Mouse (Mus musculus): ENCODE data around the gene Col9a3. TPM values are rescaled to one million over a fixed set of nuclear protein-coding genes. Genes with fewer than 3 reads are reported as not detected.

Col9a3 gene
- polyA plus RNA-seq, 1 experiment from 2014 or later = 45.8 TPM

GRCm38 (mm10) chr2:180646841-180647240, 49.3 kb downstream of the Col9a3 start:
- H3K36me3 ChIP-seq (ENCODE audit: control insufficient read depth, insufficient read depth, low read length) = no peaks in the 10 kb centered on the region
- DNase-seq (ENCODE audit: low spot score) = no peak
- no peak overlapping the region for H3K4me3 ChIP-seq (ENCODE audit: low read depth, low read length)
- peaks cover 14% of the 10 kb centered on the region for H3K27me3 ChIP-seq (ENCODE audit: control insufficient read depth, insufficient read depth, low read length)
- H3K27ac ChIP-seq (replicated peaks; ENCODE audit: low read depth, low read length) = no peak overlapping the region
- H3K9me3 ChIP-seq (ENCODE audit: control insufficient read depth, low read length) = peaks cover 12% of the 10 kb centered on the region
- no peak overlapping the region for H3K9ac ChIP-seq (ENCODE audit: low read length)
- no peaks in the 10 kb centered on the region for H3K4me1 ChIP-seq (ENCODE audit: control insufficient read depth, insufficient read depth, low read length)
- H3K4me2 ChIP-seq (ENCODE audit: low read depth, severe bottlenecking) = no peak overlapping the region
- no peak for ATAC-seq (ENCODE audit: insufficient number of reproducible peaks, low FRiP score, low TSS enrichment, low read depth)

DNA sequence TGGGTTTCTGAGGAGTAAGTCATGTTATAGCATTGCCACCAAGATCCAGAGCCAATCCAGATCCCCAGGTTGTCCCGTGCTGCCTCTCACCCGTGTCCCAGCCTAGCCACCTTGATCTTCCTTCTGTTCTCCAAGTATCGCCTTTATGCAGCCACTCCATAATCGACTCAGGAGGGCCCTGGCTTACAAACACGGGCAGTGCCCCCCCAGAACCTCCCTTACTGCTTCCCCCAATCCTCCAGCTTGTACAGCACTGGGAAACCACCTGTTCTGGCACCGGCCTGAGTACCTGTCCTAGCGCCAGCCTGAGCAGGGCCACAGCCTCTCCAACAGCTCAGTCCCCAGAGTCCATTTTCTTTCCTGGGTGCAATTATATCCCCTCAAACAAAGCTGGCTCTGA, 57.1 kb downstream of the Col9a3 start:
- H3K27me3 ChIP-seq (ENCODE audit: control insufficient read depth, insufficient read depth, low read length) = no peaks in the 10 kb centered on the region
- H3K27ac ChIP-seq (replicated peaks; ENCODE audit: low read depth, low read length) = no peak overlapping the region
- H3K9me3 ChIP-seq (ENCODE audit: control insufficient read depth, low read length) = no peaks in the 10 kb centered on the region
- no peak overlapping the region for H3K4me3 ChIP-seq (ENCODE audit: low read depth, low read length)
- H3K36me3 ChIP-seq (ENCODE audit: control insufficient read depth, insufficient read depth, low read length) = no peaks in the 10 kb centered on the region
- WGBS = 79% methylated on average over 7 of the region's 7 CpGs
- ATAC-seq (ENCODE audit: insufficient number of reproducible peaks, low FRiP score, low TSS enrichment, low read depth) (no peak), DNase-seq (ENCODE audit: low spot score) (no peak)
- H3K9ac ChIP-seq (ENCODE audit: low read length) = no peak overlapping the region
- H3K4me2 ChIP-seq (ENCODE audit: low read depth, severe bottlenecking) = no peak overlapping the region
- no peaks in the 10 kb centered on the region for H3K4me1 ChIP-seq (ENCODE audit: control insufficient read depth, insufficient read depth, low read length)

GRCm38 (mm10) chr2:180655150-180655549, 57.6 kb downstream of the Col9a3 start:
- Histone ChIP-seq H3K4me3 (ENCODE audit: low read depth, low read length) (no peak overlapping the region), H3K27me3 (ENCODE audit: control insufficient read depth, insufficient read depth, low read length) (no peaks in the 10 kb centered on the region), H3K27ac (replicated peaks; ENCODE audit: low read depth, low read length) (no peak overlapping the region), H3K9ac (ENCODE audit: low read length) (no peak overlapping the region), H3K36me3 (ENCODE audit: control insufficient read depth, insufficient read depth, low read length) (no peaks in the 10 kb centered on the region), H3K9me3 (ENCODE audit: control insufficient read depth, low read length) (no peaks in the 10 kb centered on the region), H3K4me2 (ENCODE audit: low read depth, severe bottlenecking) (no peak overlapping the region), H3K4me1 (ENCODE audit: control insufficient read depth, insufficient read depth, low read length) (0 out of 2 replicates have a peak, but pooled peaks cover 2% of the 10 kb centered on the region)
- ATAC-seq (ENCODE audit: insufficient number of reproducible peaks, low FRiP score, low TSS enrichment, low read depth) = no peak
- DNase-seq (ENCODE audit: low spot score) = no peak
- WGBS = 70% methylated on average over 6 of the region's 6 CpGs

DNA sequence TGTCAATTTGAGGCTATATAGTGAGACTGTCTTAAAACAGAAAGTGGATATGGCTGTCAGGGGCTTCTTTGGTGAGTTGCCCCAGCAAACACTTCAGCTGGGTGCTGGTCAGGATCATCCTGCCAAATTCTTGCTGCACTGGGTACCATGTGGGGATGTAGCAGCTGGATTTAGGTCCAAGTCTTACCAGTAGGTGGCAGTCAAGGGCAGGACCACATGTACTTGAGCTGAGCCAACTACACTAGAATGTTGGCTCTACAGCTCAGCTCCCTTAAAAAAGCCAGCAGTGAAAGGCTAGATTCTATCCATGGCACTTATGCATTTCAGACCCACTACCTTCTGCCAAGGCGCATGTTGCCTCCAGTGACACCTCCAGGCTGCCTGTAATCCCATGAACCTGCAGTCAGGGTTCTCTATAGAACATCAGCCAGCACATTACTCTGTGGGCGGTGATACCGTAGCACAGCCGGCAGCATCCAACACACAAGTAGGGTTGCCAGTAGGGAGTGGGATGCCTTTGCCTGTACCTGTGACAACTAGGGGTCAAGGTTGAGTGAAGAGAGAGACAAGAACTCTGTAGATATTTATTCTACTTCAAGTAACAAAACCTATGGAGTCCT, 59.9 kb downstream of the Col9a3 start:
- Histone ChIP-seq H3K27me3 (ENCODE audit: control insufficient read depth, insufficient read depth, low read length) (no peaks in the 10 kb centered on the region), H3K9ac (ENCODE audit: low read length) (no peak overlapping the region), H3K9me3 (ENCODE audit: control insufficient read depth, low read length) (no peaks in the 10 kb centered on the region), H3K4me2 (ENCODE audit: low read depth, severe bottlenecking) (no peak overlapping the region), H3K36me3 (ENCODE audit: control insufficient read depth, insufficient read depth, low read length) (peaks cover 2% of the 10 kb centered on the region; the same call in 1 of the 2 replicates), H3K4me1 (ENCODE audit: control insufficient read depth, insufficient read depth, low read length) (0 out of 2 replicates have a peak, but pooled peaks cover 2% of the 10 kb centered on the region), H3K27ac (replicated peaks; ENCODE audit: low read depth, low read length) (no peak overlapping the region), H3K4me3 (ENCODE audit: low read depth, low read length) (no peak overlapping the region)
- 0 out of 2 replicates have a peak, but pooled peaks have one; percentile 45 for ATAC-seq (ENCODE audit: insufficient number of reproducible peaks, low FRiP score, low TSS enrichment, low read depth)
- WGBS = 73% methylated on average over 4 of the region's 4 CpGs
- peak; percentile 81 for DNase-seq (ENCODE audit: low spot score)

GRCm38 (mm10) chr2:180658381-180658780, 60.8 kb downstream of the Col9a3 start:
- 94% methylated on average over 5 of the region's 5 CpGs for WGBS
- DNase-seq (ENCODE audit: low spot score) (no peak), ATAC-seq (ENCODE audit: insufficient number of reproducible peaks, low FRiP score, low TSS enrichment, low read depth) (no peak)

DNA sequence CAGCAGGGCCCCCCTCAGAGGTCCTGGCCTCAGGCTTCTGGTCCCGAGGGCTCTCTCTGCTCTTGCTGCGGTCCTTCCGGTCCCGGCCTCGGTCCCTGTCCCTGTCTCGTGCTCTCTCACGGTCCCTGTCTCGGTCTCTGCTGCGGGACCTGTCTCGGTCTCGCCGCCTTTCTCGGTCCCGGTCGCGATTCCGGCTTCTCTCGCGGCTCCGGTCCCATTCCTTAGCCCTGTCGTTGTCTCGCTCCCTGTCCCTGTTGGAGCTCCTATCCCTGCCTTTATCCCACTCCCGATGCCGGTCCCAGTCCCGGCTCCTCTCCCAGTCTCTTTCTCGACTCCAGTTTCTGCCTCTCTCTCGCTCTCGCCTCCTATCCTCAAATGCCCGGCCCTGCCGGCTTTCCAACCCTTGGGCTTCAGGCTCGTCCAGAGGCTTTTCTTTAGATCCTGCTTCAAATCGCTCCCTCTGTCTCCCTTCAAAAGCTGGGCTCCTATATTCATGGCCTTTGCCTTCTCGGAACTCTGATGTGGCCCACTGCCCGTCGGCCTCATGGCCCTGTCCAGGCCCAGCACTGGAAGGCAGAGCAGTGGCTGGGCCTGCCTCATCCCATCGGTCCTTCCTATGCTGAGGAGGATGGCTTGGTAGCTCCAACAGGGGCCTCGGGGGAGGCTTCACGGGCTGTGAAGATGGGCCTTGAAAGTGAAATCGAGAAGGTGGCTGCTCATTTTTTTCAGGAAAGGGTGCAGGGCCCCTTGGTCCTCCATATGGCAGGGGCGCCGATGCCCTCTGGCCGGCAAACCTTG, 62.0 kb downstream of the Col9a3 start:
- no peak overlapping the region for H3K27ac ChIP-seq (replicated peaks; ENCODE audit: low read depth, low read length)
- no peak overlapping the region for H3K4me3 ChIP-seq (ENCODE audit: low read depth, low read length)
- DNase-seq (ENCODE audit: low spot score) = peak; percentile 40
- 32% methylated on average over 42 of the region's 42 CpGs for WGBS
- H3K4me2 ChIP-seq (ENCODE audit: low read depth, severe bottlenecking) = peak overlapping the region; percentile 40
- ATAC-seq (ENCODE audit: insufficient number of reproducible peaks, low FRiP score, low TSS enrichment, low read depth) = no peak; the same call in 1 of the 2 replicates
- no peaks in the 10 kb centered on the region for H3K9me3 ChIP-seq (ENCODE audit: control insufficient read depth, low read length)
- H3K9ac ChIP-seq (ENCODE audit: low read length) = peak overlapping the region; percentile 49
- 0 out of 2 replicates have a peak, but pooled peaks cover 2% of the 10 kb centered on the region for H3K4me1 ChIP-seq (ENCODE audit: control insufficient read depth, insufficient read depth, low read length)
- H3K36me3 ChIP-seq (ENCODE audit: control insufficient read depth, insufficient read depth, low read length) = peaks cover 2% of the 10 kb centered on the region; the same call in 1 of the 2 replicates
- H3K27me3 ChIP-seq (ENCODE audit: control insufficient read depth, insufficient read depth, low read length) = no peaks in the 10 kb centered on the region

More at GRCm38 (mm10) chr2:180658381-180658780, 60.8 kb downstream of the Col9a3 start:
- no peaks in the 10 kb centered on the region for H3K27me3 ChIP-seq (ENCODE audit: control insufficient read depth, insufficient read depth, low read length)
- peaks cover 2% of the 10 kb centered on the region; the same call in 1 of the 2 replicates for H3K36me3 ChIP-seq (ENCODE audit: control insufficient read depth, insufficient read depth, low read length)
- no peak overlapping the region for H3K4me2 ChIP-seq (ENCODE audit: low read depth, severe bottlenecking)
- H3K4me1 ChIP-seq (ENCODE audit: control insufficient read depth, insufficient read depth, low read length) = 0 out of 2 replicates have a peak, but pooled peaks cover 2% of the 10 kb centered on the region
- H3K9ac ChIP-seq (ENCODE audit: low read length) = no peak overlapping the region
- no peaks in the 10 kb centered on the region for H3K9me3 ChIP-seq (ENCODE audit: control insufficient read depth, low read length)
- no peak overlapping the region for H3K4me3 ChIP-seq (ENCODE audit: low read depth, low read length)
- H3K27ac ChIP-seq (replicated peaks; ENCODE audit: low read depth, low read length) = no peak overlapping the region

DNA sequence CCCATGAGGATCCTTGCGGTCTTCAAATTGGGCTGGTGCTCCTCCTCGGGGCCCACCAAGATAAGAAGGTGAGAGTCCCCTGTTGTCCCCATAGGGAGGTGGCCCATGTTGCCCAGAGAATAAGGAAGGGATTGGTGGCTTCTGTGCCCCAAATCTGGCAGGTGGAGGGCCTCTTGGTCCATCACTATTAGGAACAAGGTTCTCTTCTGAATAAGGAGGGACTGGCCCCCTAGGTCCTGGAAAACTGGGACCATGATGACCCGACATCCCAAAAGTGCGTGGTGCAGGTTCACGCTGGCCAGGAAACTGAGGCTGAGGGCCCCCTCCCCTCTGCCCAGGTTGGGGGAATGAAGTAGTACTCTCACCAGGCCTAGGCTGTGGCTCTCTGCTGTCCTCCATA, 62.9 kb downstream of the Col9a3 start:
- DNase-seq (ENCODE audit: low spot score) = no peak
- WGBS = 94% methylated on average over 5 of the region's 5 CpGs

DNA sequence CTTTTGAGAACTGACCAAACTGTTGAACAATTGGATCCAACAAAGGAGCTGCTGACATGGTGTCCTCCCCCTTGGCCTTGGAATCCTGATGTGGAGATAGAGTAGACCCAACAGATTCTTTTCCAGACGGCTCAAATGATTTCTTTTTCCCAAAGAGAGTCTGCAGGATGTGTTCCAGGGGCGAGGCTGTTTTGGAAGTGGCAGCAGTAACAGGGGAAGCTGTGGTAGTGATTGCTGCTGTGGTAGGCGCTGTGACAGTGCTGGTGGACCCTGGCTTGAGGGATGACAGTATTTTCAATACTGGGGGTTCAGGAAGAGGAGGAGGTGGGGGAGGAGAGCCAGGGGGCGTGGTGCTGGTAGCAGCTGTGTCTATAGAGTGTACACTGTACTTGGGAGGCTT, 64.4 kb downstream of the Col9a3 start:
- Histone ChIP-seq H3K9me3 (ENCODE audit: control insufficient read depth, low read length) (no peaks in the 10 kb centered on the region), H3K27ac (replicated peaks; ENCODE audit: low read depth, low read length) (no peak overlapping the region), H3K4me1 (ENCODE audit: control insufficient read depth, insufficient read depth, low read length) (0 out of 2 replicates have a peak, but pooled peaks cover 2% of the 10 kb centered on the region), H3K36me3 (ENCODE audit: control insufficient read depth, insufficient read depth, low read length) (peaks cover 12% of the 10 kb centered on the region; the same call in 1 of the 2 replicates), H3K9ac (ENCODE audit: low read length) (no peak overlapping the region), H3K27me3 (ENCODE audit: control insufficient read depth, insufficient read depth, low read length) (no peaks in the 10 kb centered on the region), H3K4me2 (ENCODE audit: low read depth, severe bottlenecking) (no peak overlapping the region), H3K4me3 (ENCODE audit: low read depth, low read length) (no peak overlapping the region)
- DNase-seq (ENCODE audit: low spot score) (no peak), ATAC-seq (ENCODE audit: insufficient number of reproducible peaks, low FRiP score, low TSS enrichment, low read depth) (no peak)
- 93% methylated on average over 4 of the region's 4 CpGs for WGBS

More for the DNA sequence above, 62.9 kb downstream of the Col9a3 start:
- Histone ChIP-seq H3K27me3 (ENCODE audit: control insufficient read depth, insufficient read depth, low read length) (no peaks in the 10 kb centered on the region), H3K4me2 (ENCODE audit: low read depth, severe bottlenecking) (no peak overlapping the region), H3K27ac (replicated peaks; ENCODE audit: low read depth, low read length) (no peak overlapping the region), H3K9ac (ENCODE audit: low read length) (no peak overlapping the region), H3K36me3 (ENCODE audit: control insufficient read depth, insufficient read depth, low read length) (peaks cover 2% of the 10 kb centered on the region; the same call in 1 of the 2 replicates), H3K4me3 (ENCODE audit: low read depth, low read length) (no peak overlapping the region), H3K4me1 (ENCODE audit: control insufficient read depth, insufficient read depth, low read length) (0 out of 2 replicates have a peak, but pooled peaks cover 2% of the 10 kb centered on the region), H3K9me3 (ENCODE audit: control insufficient read depth, low read length) (no peaks in the 10 kb centered on the region)
- no peak for ATAC-seq (ENCODE audit: insufficient number of reproducible peaks, low FRiP score, low TSS enrichment, low read depth)

Measured in limb, embryonic 11.5 days (tissue).